8 mouse cellular contexts compared by ENCODE assay signal in the genomic region with DNA sequence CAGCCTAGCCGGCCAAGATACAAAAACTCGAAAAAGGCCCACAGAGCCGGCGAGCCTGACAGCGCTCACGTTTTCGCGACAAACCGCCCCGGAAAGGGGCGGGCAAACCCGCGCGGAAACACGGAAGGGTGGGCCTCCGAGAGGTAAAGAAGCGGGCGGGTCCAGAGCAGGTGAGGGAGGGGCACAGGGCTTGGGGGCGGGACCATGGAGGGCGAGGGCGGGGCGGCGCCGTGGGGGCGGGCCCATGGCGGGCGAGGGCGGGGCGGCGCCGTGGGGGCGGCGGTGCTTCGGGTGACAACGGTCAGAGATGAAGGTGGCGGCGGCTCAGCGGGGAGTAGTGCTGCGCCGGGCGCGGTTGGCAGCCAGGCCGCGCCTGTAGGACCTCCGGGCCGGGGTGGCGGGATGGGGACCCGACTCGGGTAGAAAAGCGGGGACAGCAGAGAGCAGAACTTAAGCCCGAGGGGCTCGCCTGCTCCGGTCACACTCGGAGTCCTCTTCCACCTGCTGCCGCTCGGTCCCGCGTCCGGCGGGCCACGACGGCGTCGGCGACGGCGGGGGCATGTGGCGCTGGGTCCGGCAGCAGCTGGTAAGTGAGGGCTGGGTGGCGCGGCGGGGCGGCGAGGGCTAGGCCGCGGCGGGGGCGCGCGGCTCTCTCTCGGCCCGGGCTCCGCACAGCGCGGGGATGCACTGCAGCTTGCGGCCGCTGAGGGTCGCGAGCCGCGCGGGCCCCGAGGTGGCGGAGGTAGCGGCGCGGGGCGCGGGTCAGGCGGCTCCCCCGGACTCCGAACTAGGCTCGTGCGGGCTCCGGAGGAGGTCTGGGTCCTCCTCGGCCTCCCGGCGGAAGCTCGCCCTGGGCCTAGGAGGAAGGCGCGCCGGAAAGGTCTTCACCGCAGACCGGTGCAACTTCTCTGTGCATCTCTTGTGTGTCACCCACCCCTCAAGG. TPM values are rescaled to one million over a fixed set of nuclear protein-coding genes. Genes with fewer than 3 reads are reported as not detected.
DNase-seq lines count a peak whose midpoint lies in the region; ATAC-seq lines count a peak whose summit lies in the region.

A gene (plus strand): TSS at position 282 of the 943 bp plus-strand sequence.

- H3K4me1 ChIP-seq in hindbrain, embryonic 16.5 days (ENCODE audit: control insufficient read depth, insufficient read depth, low read depth, low read length), result peaks cover 4% of the 10 kb centered on the region
- H3K4me1 ChIP-seq in megakaryocyte, embryonic 14.5 days, result peaks cover 35% of the 10 kb centered on the region

- no peaks in the 10 kb centered on the region for H3K36me3 ChIP-seq in hindbrain, embryonic 16.5 days (ENCODE audit: control insufficient read depth, insufficient read depth, low read length)
- peaks cover 5% of the 10 kb centered on the region for H3K36me3 ChIP-seq in megakaryocyte, embryonic 14.5 days (replicated peaks; ENCODE audit: low read length)

- H3K4me3 ChIP-seq in hindbrain, embryonic 16.5 days (ENCODE audit: low read length), result peak within 1 kb of the TSS; percentile 95
- peak within 1 kb of the TSS; percentile 96 for H3K4me3 ChIP-seq in megakaryocyte, embryonic 14.5 days (replicated peaks)

- peak; percentile 96 for ATAC-seq in hindbrain, embryonic 16.5 days

- H3K27ac ChIP-seq in hindbrain, embryonic 16.5 days (ENCODE audit: low read depth, low read length), result peak within 1 kb of the TSS; percentile 89

- DNase-seq in WW6 (ENCODE audit: low read depth, low spot score), result peak; percentile 64
- DNase-seq in cerebellum, postnatal 36 days, result peak; percentile 78 to 85
- peak; percentile 68 for DNase-seq in gastrocnemius, adult 18-20 months (ENCODE audit: low spot score)
- peak; percentile 43 to 49 for DNase-seq in left cerebral cortex, adult 8-10 months (ENCODE audit: low spot score in 2 of 2)
- peak; percentile 80 to 84 for DNase-seq in right cerebral cortex, postnatal 10 days (ENCODE audit: low spot score in 2 of 2)
- DNase-seq in urinary bladder, postnatal 25 days (ENCODE audit: low spot score), result peak; percentile 76

- under 1% methylated on average over 65 of the region's 114 CpGs for WGBS in hindbrain, embryonic 16.5 days

- peak within 1 kb of the TSS; percentile 71 for H3K4me2 ChIP-seq in hindbrain, embryonic 16.5 days (ENCODE audit: low read length)

- H3K9ac ChIP-seq in hindbrain, embryonic 16.5 days (ENCODE audit: low read depth, low read length), result peak within 1 kb of the TSS; percentile 97

- no peaks in the 10 kb centered on the region for H3K27me3 ChIP-seq in hindbrain, embryonic 16.5 days (replicated peaks; ENCODE audit: control insufficient read depth, insufficient read depth, low read length)
- H3K27me3 ChIP-seq in megakaryocyte, embryonic 14.5 days (replicated peaks), result no peaks in the 10 kb centered on the region

- no peaks in the 10 kb centered on the region for H3K9me3 ChIP-seq in hindbrain, embryonic 16.5 days (ENCODE audit: control insufficient read depth, low read length)
- no peaks in the 10 kb centered on the region for H3K9me3 ChIP-seq in megakaryocyte, embryonic 14.5 days

RNA-seq across cellular contexts. Expression of the gene that starts here (rescaled TPM):
- 10 to 100 TPM; 12.1 TPM for total RNA-seq in gastrocnemius, adult 18-20 months (2021)
- 34.5 and 42.7 TPM in 2 replicates for polyA plus RNA-seq in hindbrain, embryonic 16.5 days (2015; fragmentation: Nextera tagmentation; extraction: Ambion mirVana)
- 100 to 1,000 TPM in 2 of 4 experiments, 10 to 100 TPM in 2; 93.8 to 108 (median 101) TPM for total RNA-seq in left cerebral cortex, adult 8-10 months (2022)
- polyA plus RNA-seq in megakaryocyte, embryonic 14.5 days (2012; ENCODE audit: insufficient read depth, low replicate concordance), result 5.6 and 6.9 TPM in 2 replicates

Comparison
In these comparisons a context has a peak if more than half of its experiments do, and no peak if none do; other contexts are left out.
1. Peak in every context shown above with its lines: DNase-seq, ATAC-seq, H3K4me3 ChIP-seq and H3K27ac ChIP-seq.
2. RNA of the gene that starts here (total RNA-seq): 93.8 to 108 TPM in left cerebral cortex, adult 8-10 months; 12.1 TPM in gastrocnemius, adult 18-20 months; every median in the first group is over 4 times any median in the second.